Mouse (Mus musculus) embryonic fibroblast, embryonic 13.5 days (primary cell): ENCODE data around the gene Pip4k2a. TPM values are rescaled to one million over a fixed set of nuclear protein-coding genes. Genes with fewer than 3 reads are reported as not detected.

Source experiments
- H3K27ac ChIP-seq: 2 replicates; pipeline ENCODE4 v1.5.1; 2012; ENCODE audit warnings: low read length, control low read depth, inconsistent platforms; ENCODE audit not compliant: insufficient read depth
- H3K4me1 ChIP-seq: 2 replicates; pipeline ENCODE4 v1.6.1; 2011; ENCODE audit warnings: low read length; ENCODE audit not compliant: control insufficient read depth, insufficient read depth
- H3K4me3 ChIP-seq: 2 replicates; pipeline ENCODE4 v1.5.1; 2011; ENCODE audit warnings: mild to moderate bottlenecking, control low read depth, low read length; ENCODE audit not compliant: insufficient read depth
- CTCF ChIP-seq: IDR thresholded peaks from 2 replicates; pipeline ENCODE4 v1.5.1; 2011; ENCODE audit warnings: mild to moderate bottlenecking, control low read depth, low read length, moderate library complexity, borderline replicate concordance; ENCODE audit not compliant: insufficient read depth
- POLR2A ChIP-seq: IDR thresholded peaks from 2 replicates; pipeline ENCODE4 v1.6.1; 2011; ENCODE audit warnings: low read depth, mild to moderate bottlenecking, control low read depth, low read length, moderate library complexity
- polyA plus RNA-seq: library from polyadenylated mRNA; stranded (reverse); fragments of >200 nt; gene quantifications from 2 replicates; pipeline ENCODE4 v1.2.4, GENCODE M21; 2011; ENCODE audit warnings: low read depth; ENCODE audit not compliant: missing spikeins, insufficient read length

Pip4k2a gene
- polyA plus RNA-seq, 1 experiment, result 39.4 TPM

GRCm38 (mm10) chr2:18855246-18855645 is 142.7 kb downstream of the Pip4k2a start:
- TF ChIP-seq POLR2A, result no peak
- no peak for TF ChIP-seq CTCF
- Histone ChIP-seq H3K27ac (no peak overlapping the region), H3K4me3 (no peak overlapping the region), H3K4me1 (no peaks in the 10 kb centered on the region)

- H3K4me1 ChIP-seq, result no peaks in the 10 kb centered on the region
- no peak overlapping the region for H3K4me3 ChIP-seq
- TF ChIP-seq POLR2A (no peak), CTCF (no peak)
- no peak overlapping the region for H3K27ac ChIP-seq
Observed at GRCm38 (mm10) chr2:18853345-18853744, 144.6 kb downstream of the Pip4k2a start.

GRCm38 (mm10) chr2:18850657-18851056 is 147.3 kb downstream of the Pip4k2a start:
- H3K4me3 ChIP-seq, result no peak overlapping the region
- TF ChIP-seq CTCF, result no peak
- TF ChIP-seq POLR2A, result no peak
- H3K4me1 ChIP-seq, result no peaks in the 10 kb centered on the region
- H3K27ac ChIP-seq, result no peak overlapping the region

- no peaks in the 10 kb centered on the region for H3K4me1 ChIP-seq
- H3K27ac ChIP-seq, result no peak overlapping the region
- H3K4me3 ChIP-seq, result no peak overlapping the region
- TF ChIP-seq POLR2A, result no peak
- no peak for TF ChIP-seq CTCF
Observed at GRCm38 (mm10) chr2:18848074-18848629, 149.8 kb downstream of the Pip4k2a start.

- no peak for TF ChIP-seq CTCF
- no peak for TF ChIP-seq POLR2A
- H3K4me3 ChIP-seq, result no peak overlapping the region
- H3K27ac ChIP-seq, result no peak overlapping the region
- H3K4me1 ChIP-seq, result no peaks in the 10 kb centered on the region
Observed at GRCm38 (mm10) chr2:18842527-18842926, 155.4 kb downstream of the Pip4k2a start.

GRCm38 (mm10) chr2:18841051-18841450 is 156.9 kb downstream of the Pip4k2a start:
- H3K4me3 ChIP-seq, result no peak overlapping the region
- no peak overlapping the region for H3K27ac ChIP-seq
- H3K4me1 ChIP-seq, result no peaks in the 10 kb centered on the region
- TF ChIP-seq CTCF (no peak), POLR2A (no peak)

GRCm38 (mm10) chr2:18839532-18839931 is 158.4 kb downstream of the Pip4k2a start:
- Histone ChIP-seq H3K4me1 (no peaks in the 10 kb centered on the region), H3K4me3 (no peak overlapping the region), H3K27ac (no peak overlapping the region)
- no peak for TF ChIP-seq POLR2A
- no peak for TF ChIP-seq CTCF

GRCm38 (mm10) chr2:18835266-18835908 is 162.5 kb downstream of the Pip4k2a start:
- TF ChIP-seq CTCF (no peak), POLR2A (no peak)
- H3K4me3 ChIP-seq, result no peak overlapping the region
- no peaks in the 10 kb centered on the region for H3K4me1 ChIP-seq
- H3K27ac ChIP-seq, result no peak overlapping the region

GRCm38 (mm10) chr2:18833024-18833590 is 164.8 kb downstream of the Pip4k2a start:
- H3K27ac ChIP-seq, result no peak overlapping the region
- no peak for TF ChIP-seq CTCF
- TF ChIP-seq POLR2A, result no peak
- H3K4me3 ChIP-seq, result no peak overlapping the region
- H3K4me1 ChIP-seq, result no peaks in the 10 kb centered on the region
